Mouse (Mus musculus): Measurements from ENCODE around the gene Poldip3.

Poldip3 gene

DNA sequence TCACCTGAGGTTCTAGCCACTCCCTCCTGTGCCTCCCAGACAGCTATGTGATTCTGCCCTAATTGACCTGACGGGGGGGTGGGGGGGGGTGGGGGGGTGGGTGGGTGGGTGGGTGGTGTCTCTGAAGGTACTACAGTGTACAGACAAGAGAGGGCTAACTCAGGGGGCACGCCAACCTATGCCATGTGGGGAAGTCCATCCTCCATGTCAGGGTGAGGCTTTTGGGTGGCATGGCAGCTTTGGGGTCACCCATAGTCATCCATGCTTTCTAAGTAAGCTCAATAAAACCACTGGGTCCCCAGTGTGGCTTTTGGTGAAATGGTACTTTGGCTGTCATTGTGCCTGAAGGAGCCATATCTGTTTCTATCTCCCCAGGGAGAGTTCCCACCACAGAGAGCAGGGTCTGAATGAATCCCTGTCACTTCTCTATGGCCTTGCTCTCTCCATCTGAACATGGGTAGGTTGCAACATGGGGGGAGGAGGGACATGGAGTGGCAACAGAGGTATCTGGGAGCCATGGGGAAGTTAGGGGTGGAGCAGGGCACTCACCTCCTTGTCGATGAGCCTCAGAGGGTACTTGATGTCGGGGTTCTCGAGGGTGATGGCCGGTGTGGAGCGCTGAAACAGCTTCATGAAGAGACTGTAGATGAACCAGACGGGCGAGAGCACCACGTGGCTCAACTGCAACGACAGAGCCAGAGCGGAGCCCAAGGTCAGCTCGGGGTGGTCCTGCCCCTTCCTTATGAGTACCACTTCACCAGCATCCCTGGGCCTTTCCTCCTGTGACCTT lies 16.5 kb upstream of the Poldip3 start:
- DNase-seq (ENCODE audit: extremely low spot score), result no peak

DNA sequence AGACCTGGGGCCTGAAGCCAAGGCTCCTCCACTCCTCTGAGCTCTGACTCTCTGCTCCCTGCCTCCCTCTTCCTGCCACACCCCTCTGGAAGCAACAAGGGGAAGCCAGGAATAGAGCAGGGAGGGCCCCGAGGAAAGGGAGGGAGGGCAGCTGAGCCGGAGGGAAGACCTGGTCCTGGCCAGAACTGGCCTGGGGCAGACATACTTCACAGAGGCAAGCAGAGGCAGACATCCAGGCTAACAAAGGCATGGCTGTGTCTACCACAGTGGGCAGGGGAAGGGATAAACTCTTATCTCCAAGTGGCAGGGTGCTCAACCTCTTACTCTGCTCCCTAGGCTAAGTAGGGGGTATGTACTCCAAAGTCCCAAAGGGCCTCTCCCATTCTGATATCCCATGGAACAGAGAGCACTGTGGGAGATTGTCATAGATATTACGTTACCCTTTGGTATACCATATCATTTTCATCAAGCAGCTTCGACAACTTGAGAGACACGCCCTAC lies 15.8 kb upstream of the Poldip3 start:
- DNase-seq (ENCODE audit: extremely low spot score), result no peak

DNA sequence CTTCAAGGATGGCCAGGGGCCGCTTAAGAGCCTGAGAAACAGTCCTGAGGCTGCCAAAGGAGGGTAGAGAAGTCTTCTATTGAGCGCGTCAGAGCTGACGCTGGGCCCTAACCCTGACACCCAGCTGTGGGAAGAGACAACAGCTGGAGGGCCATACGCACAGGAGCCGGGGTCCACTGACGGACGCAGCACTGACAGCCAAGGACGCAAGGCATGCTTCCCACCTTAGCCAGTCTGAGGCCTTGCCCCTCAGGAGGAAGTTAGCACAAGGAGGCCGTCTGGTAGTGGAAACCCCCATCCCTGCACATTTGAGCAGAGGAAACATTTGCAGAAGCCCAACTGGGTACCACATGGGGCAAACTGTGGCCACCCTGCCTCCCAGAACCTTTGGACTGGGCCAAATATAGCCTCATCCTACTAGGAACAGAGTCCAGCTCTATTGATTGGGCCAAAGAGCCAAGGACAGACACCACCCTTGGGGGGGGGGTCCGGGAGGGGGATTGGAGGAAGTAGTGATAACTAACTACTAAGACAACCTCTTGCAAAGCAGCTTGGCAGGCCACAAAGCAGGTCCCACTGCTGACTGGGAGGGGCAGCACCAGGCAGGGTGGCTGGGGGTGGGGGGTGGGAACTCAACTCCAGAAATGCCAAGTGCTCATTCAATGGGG lies 13.8 kb upstream of the Poldip3 start:
- no peak for DNase-seq (ENCODE audit: extremely low spot score)

DNA sequence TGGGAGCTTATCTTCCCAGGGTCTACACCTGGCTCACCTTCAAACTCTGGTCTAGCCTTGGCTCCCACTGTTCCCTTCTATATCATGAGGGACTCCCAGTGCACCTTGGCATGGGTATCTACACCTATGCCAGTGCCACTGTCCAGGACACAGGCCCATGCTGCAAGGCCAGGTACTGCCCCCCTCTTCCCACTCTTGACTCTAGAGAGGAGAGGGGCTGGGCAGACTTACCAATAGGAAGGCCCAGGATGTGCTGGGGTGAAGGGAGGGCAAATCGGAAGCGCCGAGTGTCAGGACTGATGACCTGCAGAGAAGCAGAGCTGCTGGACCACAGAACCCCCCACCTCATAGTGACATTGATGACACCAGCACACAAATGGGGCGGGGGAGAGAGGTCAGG lies 12.8 kb upstream of the Poldip3 start:
- DNase-seq (ENCODE audit: extremely low spot score), result no peak

DNA sequence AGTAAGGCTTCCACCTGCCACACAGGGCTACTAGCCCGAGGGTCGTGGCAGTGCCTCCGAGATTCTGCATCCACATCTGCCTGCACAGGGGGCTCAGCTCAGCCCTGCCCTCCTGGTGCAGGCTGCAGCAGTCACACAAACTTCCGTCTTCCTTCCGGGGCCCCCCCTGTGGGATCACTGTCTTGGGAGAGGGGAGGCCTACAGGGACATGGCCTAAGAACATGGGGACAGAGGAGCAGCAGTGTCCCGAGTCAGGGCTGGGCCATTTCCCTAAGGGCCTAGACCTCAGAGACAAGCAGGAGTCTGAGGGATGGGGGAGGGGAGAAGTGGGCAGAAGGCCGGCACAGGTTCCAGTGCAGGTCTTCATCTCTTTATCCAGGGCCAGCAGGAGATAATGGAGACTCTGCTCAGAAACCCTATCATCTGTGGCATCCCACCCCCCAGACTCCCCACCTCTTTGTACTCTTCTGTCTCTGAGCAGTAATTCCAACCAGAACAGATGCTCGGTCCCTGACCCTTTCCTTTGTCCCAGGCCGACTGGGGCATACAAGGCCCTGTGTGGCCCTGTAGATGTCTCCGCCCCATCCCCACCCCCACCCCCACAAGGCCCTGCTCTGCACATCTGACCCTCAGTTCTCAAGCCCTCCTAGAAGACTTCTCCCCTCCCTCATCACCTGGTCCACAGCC lies 12.0 kb upstream of the Poldip3 start:
- DNase-seq (ENCODE audit: extremely low spot score), result peak; percentile 46

DNA sequence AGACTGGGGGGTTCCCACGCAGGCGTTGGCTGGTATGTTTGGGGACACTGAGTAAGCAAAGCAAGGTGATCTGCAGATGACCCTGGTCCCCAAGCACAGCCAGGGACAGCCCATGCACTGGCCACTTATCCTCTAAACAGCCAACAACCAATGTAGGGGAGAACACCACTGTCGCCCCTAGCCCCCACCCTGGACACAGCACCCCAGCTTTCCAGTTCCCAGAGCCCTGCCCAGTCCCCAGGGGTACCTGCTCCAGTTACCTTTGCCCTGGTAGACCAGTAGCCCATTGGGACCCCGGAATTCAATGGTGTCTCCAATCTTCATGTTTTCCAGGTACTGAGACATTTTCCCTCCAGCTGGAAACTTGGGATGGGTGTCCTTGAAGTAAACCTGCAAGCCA lies 11.4 kb upstream of the Poldip3 start:
- no peak for DNase-seq (ENCODE audit: extremely low spot score)

DNA sequence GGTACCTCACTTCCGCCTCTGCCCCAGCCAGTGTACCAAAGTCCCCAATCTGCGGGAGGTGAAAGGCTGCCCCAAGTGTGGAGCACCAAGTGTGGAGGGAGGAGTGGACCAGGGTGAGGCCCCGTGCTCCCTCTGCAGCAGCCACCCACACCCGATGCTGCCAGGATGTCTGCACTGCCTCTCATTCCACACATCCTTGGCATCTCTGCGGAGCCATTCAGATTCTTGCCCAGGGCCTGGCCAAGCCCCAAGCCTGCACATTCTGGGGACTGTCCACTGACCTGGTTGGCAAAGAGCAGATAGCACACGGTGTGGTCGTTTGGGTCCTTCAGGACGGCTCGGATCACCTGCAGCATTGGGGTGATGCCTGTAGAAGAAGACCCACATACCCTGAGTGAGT lies 10.6 kb upstream of the Poldip3 start:
- DNase-seq (ENCODE audit: extremely low spot score), result no peak

DNA sequence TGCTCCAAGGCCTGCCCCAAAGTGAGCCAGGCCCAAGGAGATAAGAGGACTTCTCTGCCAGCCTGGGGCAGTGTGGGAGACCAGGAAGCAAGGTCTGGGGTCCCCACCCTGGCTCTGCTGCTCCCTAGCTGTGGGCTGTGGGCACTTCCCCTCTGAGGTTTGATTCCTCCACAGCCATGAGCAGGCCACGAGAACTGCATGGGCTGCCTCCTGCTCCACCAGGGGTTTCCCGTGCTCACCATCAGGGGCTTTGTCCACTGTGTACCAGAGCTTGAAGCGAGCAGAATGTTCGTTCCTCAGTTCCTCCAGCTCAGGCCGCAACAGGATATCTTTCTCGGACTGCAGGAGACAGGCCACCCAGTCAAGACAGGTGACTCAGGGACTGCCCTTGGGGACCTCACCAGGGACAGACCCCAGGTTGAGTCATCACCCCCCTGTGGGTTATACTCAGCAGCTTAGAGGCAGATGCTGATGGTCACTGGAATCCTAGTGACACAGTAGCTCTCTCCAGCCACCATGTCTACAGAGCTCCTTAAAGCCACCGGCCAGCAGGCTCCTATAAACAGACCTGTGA lies 9.5 kb upstream of the Poldip3 start:
- DNase-seq (ENCODE audit: extremely low spot score), result no peak

DNA sequence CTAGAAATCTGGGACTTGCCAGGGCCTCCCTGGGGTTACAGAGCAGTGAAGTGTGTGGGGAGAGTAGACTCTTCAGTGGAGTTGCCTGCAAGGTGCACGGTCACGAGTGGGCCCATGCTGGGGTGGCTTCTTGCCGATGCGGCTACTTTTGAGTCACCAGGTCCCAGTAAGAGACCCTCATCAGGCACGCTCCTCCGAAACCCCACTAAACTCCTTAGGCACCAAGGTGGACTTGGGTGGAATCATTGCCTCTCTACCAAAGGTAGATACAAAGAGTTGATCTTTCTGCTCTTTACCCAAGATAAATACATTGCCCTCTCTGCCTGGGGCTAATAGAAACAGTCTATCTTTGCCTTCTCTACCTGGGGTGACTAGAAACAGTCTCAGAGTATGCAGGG lies 8.5 kb upstream of the Poldip3 start:
- DNase-seq (ENCODE audit: extremely low spot score), result no peak

DNA sequence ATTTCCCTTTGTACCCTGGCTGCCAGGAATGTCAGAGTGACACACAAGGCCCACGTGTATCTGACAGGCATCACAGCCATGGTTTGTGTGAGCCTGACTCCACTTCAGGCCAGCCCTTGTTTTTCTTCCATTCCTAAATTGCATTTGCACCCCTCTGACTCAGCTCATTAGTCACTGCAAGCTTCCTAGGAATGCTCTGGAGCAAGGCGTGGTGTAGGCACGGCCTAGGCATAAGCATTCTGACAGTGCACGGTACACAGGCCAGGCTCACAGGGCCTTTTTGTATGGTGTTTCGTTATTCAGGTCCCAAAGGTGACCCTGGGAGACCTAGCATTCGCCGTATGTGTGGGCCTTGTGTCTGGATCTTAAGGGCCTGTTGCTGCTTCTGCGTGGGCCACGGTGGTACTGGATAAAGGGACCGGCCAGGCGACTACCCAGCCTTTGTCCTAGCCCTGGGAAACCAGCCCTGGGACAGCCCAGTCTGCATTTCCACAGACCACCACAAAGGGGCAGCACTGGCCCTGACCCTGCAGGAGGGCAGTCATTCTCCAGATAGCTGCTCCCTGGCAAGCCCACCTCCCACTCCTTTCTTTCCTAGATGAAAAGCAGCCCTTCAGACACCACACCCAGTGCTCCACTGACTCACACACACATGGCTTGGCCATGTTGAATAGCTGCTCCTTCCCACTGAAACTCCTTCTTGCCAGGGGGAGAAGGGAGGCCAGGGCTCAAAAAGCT lies 7.9 kb upstream of the Poldip3 start:
- DNase-seq (ENCODE audit: extremely low spot score), result peak; percentile 66

DNA sequence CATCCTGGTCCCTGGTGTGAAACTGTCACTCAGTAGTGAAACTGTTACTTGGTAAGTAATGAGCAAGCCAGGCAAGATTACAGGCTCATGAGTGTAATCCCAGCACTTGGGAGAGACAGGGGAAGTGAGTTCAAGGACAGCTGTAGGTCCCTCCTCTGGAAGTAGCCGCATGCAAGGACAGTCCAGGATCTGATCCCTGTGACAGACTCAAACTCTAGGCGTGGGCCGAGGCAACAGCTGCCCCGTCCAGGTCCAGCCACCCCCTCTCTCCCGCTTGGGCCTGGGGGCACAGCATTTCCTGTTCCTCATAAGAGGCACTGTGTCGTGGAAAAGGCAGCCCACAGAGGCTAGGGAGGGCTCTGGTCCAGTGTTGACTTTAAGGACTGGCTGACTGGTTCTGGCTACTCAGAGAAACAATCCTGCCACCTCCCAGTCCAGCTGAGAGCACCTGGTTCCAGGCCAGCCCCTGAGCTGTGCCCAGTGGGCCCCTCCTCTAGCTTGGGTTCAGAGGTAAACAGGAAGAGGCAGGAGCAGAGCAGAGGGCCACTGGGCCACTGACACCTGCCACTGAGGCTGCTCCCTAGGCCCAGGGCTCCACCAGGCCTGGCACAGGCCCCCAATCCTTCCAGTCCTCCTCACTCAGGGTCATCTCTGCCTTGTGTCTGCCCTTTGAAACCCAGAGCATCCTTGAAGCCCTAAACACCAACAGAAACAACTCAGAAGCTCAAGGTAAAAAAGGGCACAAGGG lies 6.7 kb upstream of the Poldip3 start:
- DNase-seq (ENCODE audit: extremely low spot score), result no peak

DNA sequence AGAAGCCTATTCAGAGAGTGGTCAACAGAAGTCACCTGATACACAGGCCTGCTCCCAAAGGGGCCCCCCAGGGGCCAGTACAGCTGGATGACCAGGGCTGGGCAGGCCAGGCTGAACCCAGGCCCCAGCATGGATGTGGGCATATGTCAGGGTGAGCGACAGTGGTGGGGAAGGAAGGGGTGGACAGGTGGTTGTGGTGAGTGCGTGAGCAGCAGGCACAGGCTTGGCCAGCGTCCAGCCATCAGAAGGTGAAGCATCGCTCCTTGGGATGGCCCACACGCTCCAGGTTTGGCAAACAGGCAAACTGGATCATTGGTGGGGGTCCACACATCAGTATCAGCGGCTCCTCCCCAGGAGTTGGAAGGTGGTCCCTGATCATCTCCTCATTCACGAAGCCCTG lies 5.1 kb upstream of the Poldip3 start:
- no peak for DNase-seq (ENCODE audit: extremely low spot score)

DNA sequence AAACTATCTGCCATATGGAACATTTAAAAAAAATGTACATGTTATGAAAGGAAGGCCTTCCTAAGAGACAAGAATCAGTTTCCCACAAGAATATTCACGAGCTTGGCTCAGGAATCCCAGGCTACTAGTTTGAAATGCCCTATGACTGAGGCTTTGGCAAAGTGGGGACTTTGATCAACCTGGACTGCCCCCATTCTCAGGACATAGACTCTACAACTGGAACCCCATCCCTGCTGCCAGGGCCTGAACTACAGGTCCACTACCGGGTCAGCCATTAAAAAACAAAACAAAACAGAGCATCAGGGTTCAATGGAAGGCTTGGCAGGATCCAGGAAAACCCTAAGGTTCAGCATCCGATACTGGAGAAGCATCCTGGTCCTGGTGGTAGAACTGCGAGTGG lies 1.5 kb upstream of the Poldip3 start:
- DNase-seq (ENCODE audit: extremely low spot score), result no peak

DNA sequence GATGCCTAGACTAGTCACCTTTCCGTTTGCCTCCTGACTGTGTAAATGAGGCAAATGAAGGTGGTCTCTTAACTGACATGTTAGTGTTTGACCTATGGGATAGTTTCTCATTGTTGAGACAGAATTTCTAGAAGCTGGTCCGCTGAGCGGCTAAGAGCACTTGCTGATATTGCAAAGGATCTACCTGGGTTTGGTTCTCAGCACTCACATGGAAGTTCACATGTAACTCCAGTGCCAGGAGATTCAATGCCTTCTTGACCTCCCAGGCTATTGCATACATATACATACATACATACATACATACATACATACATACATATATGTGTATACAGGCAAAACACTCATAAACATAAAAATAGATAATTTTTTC lies 874 bp upstream of the Poldip3 start:
- no peak for DNase-seq (ENCODE audit: extremely low spot score)

DNA sequence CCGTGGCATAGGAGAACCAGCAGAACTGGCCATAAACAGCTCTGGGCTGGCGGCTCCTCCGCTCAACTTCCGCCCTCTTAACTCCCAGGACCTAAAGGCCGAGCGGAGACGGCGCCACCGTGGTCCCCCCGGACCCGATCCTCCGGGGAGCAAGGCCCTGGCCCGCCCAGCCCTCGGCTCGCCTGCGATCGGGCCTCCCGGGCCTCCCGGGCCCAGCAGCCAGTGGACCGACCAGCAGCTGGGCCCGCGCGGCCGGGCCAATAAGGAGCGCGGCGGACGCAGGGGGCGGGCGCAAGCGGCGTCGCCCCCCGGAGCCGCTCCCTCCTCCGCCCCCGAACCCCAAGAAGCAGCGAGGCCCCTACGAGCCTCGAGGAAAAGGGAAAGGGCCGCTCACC lies 386 bp downstream of the Poldip3 start:
- no peak for DNase-seq (ENCODE audit: extremely low spot score)

DNA sequence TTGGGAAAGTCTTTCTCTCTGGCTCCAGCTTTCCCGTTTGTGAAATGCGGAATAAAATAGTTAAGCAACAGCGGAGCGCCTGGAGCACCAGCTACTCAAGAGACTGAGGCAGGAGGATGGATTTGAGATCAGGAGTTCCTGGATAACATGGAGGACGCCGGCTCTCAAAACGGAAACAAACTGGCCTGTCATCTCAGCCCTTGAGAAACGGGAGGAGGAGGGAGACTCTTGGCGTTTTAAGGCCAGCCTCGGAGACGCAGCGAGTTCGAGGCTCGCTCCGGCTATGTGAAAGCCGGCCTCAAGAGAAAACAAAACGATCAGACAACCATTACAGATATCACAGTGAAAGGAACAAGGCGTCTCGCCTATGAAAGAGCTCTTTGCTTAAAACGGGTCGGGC lies 789 bp downstream of the Poldip3 start:
- no peak for DNase-seq (ENCODE audit: extremely low spot score)

DNA sequence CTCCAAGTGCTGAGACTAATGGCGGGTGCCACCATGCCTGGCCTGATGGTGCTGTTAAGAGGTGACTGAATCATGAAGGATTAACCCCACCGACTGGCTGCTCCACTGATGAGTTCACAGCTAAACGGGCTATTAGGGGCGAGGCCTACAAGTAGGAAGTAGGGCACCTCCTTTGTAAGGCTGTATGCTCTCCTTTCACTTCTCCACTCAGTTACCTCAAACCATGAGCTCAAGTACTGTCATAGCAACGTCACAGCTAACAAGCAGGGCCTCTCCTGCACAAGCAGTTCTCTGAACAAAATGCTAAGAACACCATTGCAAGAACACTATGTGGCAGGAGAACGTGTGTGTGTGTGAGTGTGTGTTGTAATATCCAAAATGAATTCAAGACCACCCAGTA lies 3.6 kb downstream of the Poldip3 start:
- no peak for DNase-seq (ENCODE audit: extremely low spot score)

DNA sequence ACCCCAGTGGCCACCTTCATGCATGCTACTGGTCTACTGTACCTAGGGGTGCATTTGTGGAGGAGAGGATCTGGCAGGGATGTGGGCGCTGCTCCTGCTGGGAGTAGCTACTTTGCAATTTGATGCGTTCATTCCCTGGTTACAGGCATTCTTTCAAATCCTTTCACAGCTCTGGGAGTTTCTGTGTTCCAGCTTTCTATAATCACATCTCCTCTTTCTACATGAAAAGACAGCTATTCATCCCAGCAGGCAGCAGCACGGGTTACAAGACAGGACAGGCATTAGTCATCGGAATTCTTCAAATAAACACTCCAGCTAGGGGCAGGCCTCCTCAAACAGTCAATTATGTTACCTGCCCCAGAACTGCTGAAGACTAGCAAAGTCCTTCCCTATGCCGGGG lies 6.3 kb downstream of the Poldip3 start:
- DNase-seq (ENCODE audit: extremely low spot score), result no peak

DNA sequence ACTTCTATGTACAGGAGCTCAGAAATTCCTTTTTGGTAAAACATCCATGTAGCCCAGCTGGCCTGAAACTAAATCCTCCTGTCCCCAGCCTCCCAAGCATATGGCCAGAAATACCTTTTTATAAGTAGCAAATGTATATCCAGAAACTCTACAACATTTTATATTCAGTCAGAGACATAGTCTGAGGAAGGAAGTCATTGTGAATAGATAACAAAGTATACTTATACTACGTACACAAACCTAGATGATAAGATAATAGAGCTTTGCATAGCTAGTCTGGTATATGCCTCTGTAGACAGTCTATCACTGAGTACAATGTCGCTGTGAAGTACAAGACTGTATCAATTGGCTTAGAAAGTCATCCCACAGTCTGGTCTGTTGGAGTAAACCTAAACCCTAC lies 13.5 kb downstream of the Poldip3 start:
- DNase-seq (ENCODE audit: extremely low spot score), result no peak

DNA sequence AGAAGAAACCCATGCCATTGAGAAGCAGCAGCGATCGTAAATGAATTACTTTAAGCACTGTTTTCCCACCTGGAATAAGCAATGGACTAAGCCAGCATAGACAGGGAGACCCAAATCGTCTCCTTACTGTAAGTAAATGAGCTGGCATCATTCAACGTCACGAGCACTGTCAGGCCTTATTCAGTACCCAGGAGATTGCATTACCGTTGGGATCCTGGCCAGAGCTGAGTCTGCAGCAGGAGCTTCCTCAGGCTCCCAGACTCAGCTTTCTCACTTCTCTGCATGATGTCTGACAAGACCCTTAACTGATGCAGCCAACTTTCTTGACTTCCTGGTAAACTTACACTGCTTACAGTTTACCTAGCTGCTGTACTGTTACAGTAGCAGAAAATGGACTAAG lies 14.5 kb downstream of the Poldip3 start:
- no peak for DNase-seq (ENCODE audit: extremely low spot score)

DNA sequence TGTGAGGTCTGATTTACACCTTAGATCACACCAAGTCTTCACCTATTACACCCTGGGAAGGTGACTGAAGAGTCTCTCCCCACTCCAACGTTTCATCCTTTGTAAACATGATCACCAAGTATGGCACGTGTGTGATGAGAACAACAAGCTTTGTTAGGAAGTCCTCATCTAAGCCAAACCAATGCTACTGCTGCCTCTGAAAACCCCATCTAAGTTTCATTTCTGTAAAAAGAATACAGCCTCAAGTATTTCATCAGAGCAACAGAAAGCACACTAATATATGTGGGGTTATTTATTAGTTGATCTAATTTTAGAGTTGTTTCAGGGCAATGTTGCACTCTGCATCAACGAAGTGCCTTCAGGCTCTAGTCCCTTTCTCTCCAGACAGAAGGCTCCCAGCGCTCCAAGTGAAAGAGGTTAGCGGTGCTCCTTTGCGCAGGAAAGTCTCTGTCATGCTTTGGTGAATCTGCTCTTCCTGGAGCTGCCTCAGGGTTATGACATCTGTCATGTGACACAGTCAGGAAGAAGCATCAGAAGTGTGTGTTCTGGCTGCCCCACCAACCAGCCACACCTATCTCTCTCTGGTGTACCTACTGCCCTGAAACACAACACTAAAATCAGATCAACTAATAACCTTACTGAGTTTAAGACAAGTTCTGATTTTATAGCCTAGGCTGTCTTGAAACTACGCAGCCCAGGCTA lies 19.5 kb downstream of the Poldip3 start:
- no peak for DNase-seq (ENCODE audit: extremely low spot score)
